Comparison of ENCODE assay signal across 9 mouse cellular contexts in genomic region chr9:54699087-54699344, GRCm38 (mm10). TPM values are rescaled to one million over a fixed set of nuclear protein-coding genes. Genes with fewer than 3 reads are reported as not detected.
DNase-seq lines count a peak whose midpoint lies in the region; ATAC-seq and TF ChIP-seq lines count a peak whose summit lies in the region.
"Had no signal": no experiment of that assay in that cellular context is flagged by ENCODE, and none has a peak within 500 bp of the region (broad histone marks: within the 10 kb centered on the region; RNA-seq: fewer than 3 reads in every experiment).

No protein-coding gene starts in this region.

- no peak for TF ChIP-seq CTCF in bone marrow macrophage, adult 2 months (IDR thresholded peaks at IDR 0.05; ENCODE audit: low read depth, low read length)

- peak overlapping the region; percentile 27 to 96; a peak in 3 of 4 replicates for H3K27ac ChIP-seq in heart, embryonic 14.5 days (replicated peaks in 1 of 2; ENCODE audit: control insufficient read depth in 1 of 2, insufficient read depth in 1 of 2, low read depth in 2 of 2, low read length in 2 of 2)
- H3K27ac ChIP-seq in bone marrow macrophage, adult 2 months (ENCODE audit: insufficient read depth, low read depth, low read length) = no peak overlapping the region
- H3K27ac ChIP-seq in hindbrain, embryonic 10.5 days = peak overlapping the region; percentile 84
- H3K27ac ChIP-seq in midbrain, embryonic 11.5 days (ENCODE audit: low read depth, low read length) = no peak overlapping the region

- WGBS in heart, embryonic 14.5 days = 10% methylated on average over 27 of the region's 27 CpGs
- 13% methylated on average over 27 of the region's 27 CpGs for WGBS in hindbrain, embryonic 10.5 days
- WGBS in midbrain, embryonic 11.5 days = 11% methylated on average over 27 of the region's 27 CpGs

- peak; percentile 45 for ATAC-seq in heart, embryonic 14.5 days (ENCODE audit: insufficient number of reproducible peaks, insufficient read depth, low FRiP score, low read depth)
- no peak; the same call in none of the 2 replicates for ATAC-seq in midbrain, embryonic 11.5 days (ENCODE audit: low FRiP score)

- H3K4me2 ChIP-seq in heart, embryonic 14.5 days (ENCODE audit: low read length) = peak overlapping the region; percentile 94
- peak overlapping the region; percentile 76 for H3K4me2 ChIP-seq in midbrain, embryonic 11.5 days

- no peaks in the 10 kb centered on the region for H3K9me3 ChIP-seq in heart, embryonic 14.5 days (ENCODE audit: control insufficient read depth, low read length)
- no peaks in the 10 kb centered on the region for H3K9me3 ChIP-seq in hindbrain, embryonic 10.5 days
- no peaks in the 10 kb centered on the region for H3K9me3 ChIP-seq in midbrain, embryonic 11.5 days (ENCODE audit: control insufficient read depth, low read length)

- H3K4me1 ChIP-seq in heart, embryonic 14.5 days (ENCODE audit: control insufficient read depth in 2 of 2, insufficient read depth in 2 of 2, low read length in 2 of 2) = peaks cover 15 to 37% of the 10 kb centered on the region in 2 experiments
- 0 out of 2 replicates have a peak, but pooled peaks cover 3% of the 10 kb centered on the region for H3K4me1 ChIP-seq in bone marrow macrophage, adult 2 months (ENCODE audit: control insufficient read depth, insufficient read depth, low read length)
- H3K4me1 ChIP-seq in hindbrain, embryonic 10.5 days (replicated peaks) = peaks cover 16% of the 10 kb centered on the region
- H3K4me1 ChIP-seq in midbrain, embryonic 11.5 days (ENCODE audit: control insufficient read depth, insufficient read depth, low read length) = no peaks in the 10 kb centered on the region

- no peak for DNase-seq in heart, adult 8-10 months (ENCODE audit: low spot score)
- no peak for DNase-seq in hindbrain, embryonic 10.5 days (ENCODE audit: low spot score)
- no peak for DNase-seq in midbrain, embryonic 11.5 days (ENCODE audit: low spot score, missing footprints)
- DNase-seq in right cerebral cortex, adult 2 months (ENCODE audit: low spot score in 2 of 2) = no peak
- DNase-seq in natural killer cell, adult 2 months (ENCODE audit: low spot score in 2 of 2) = no peak
- no peak for DNase-seq in spleen, adult 18-20 months

- peak overlapping the region; percentile 76 to 86 for H3K4me3 ChIP-seq in heart, embryonic 14.5 days (ENCODE audit: control insufficient read depth in 1 of 2, insufficient read depth in 1 of 2, low read depth in 1 of 2, low read length in 2 of 2)
- peak overlapping the region; percentile 60 for H3K4me3 ChIP-seq in bone marrow macrophage, adult 2 months (ENCODE audit: insufficient read depth, low read length)
- H3K4me3 ChIP-seq in hindbrain, embryonic 10.5 days = peak overlapping the region; percentile 74
- H3K4me3 ChIP-seq in midbrain, embryonic 11.5 days (ENCODE audit: low read depth, low read length) = peak overlapping the region; percentile 47

- H3K27me3 ChIP-seq in heart, embryonic 14.5 days (ENCODE audit: control insufficient read depth, insufficient read depth, low read length) = no peaks in the 10 kb centered on the region
- peaks cover 66% of the 10 kb centered on the region for H3K27me3 ChIP-seq in hindbrain, embryonic 10.5 days (ENCODE audit: insufficient read depth, poor library complexity, severe bottlenecking)
- H3K27me3 ChIP-seq in midbrain, embryonic 11.5 days (ENCODE audit: control insufficient read depth, insufficient read depth, low read length) = peaks cover 26% of the 10 kb centered on the region
- H3K27me3 ChIP-seq: Patski had no signal

- TF ChIP-seq POLR2A in bone marrow macrophage, adult 2 months (IDR thresholded peaks at IDR 0.05; ENCODE audit: borderline replicate concordance, low read depth, low read length) = no peak

- H3K9ac ChIP-seq in heart, embryonic 14.5 days (ENCODE audit: low read length) = peak overlapping the region; percentile 90
- peak overlapping the region; percentile 59 for H3K9ac ChIP-seq in midbrain, embryonic 11.5 days (ENCODE audit: low read length)

- no peaks in the 10 kb centered on the region for H3K36me3 ChIP-seq in heart, embryonic 14.5 days (ENCODE audit: control insufficient read depth, insufficient read depth, low read length)
- H3K36me3 ChIP-seq in hindbrain, embryonic 10.5 days = no peaks in the 10 kb centered on the region
- no peaks in the 10 kb centered on the region for H3K36me3 ChIP-seq in midbrain, embryonic 11.5 days (ENCODE audit: control insufficient read depth, insufficient read depth, low read length)

RNA-seq across cellular contexts. Expression of gene Dnaja4, which starts 0.3 kb away (rescaled TPM):
- polyA plus RNA-seq in heart, embryonic 14.5 days (2014; fragmentation: Nextera tagmentation; extraction: Ambion mirVana) = 29.0 and 30.1 TPM in 2 replicates
- 10 to 100 TPM; 84.6 to 97.9 (median 92.4) TPM for total RNA-seq in heart, adult 8-10 months (2022)
- polyA plus RNA-seq in bone marrow macrophage, adult 2 months (2012; ENCODE audit: insufficient read depth, insufficient read length, missing spikeins) = 0.19 and 0.27 TPM in 2 replicates
- polyA plus RNA-seq in hindbrain, embryonic 10.5 days (2016; fragmentation: Nextera tagmentation; extraction: Ambion mirVana) = 4.5 and 4.7 TPM in 2 replicates
- 4.0 and 4.7 TPM in 2 replicates for polyA plus RNA-seq in midbrain, embryonic 11.5 days (2014; fragmentation: Nextera tagmentation; extraction: Ambion mirVana)

RNA-seq across cellular contexts. Expression of gene Wdr61, which starts 35.3 kb away (rescaled TPM):
- 103 and 105 TPM in 2 replicates for polyA plus RNA-seq in heart, embryonic 14.5 days (2014; fragmentation: Nextera tagmentation; extraction: Ambion mirVana)
- 10 to 100 TPM; 27.3 to 32.4 (median 29.6) TPM for total RNA-seq in heart, adult 8-10 months (2022)
- 32.7 and 39.9 TPM in 2 replicates for polyA plus RNA-seq in bone marrow macrophage, adult 2 months (2012; ENCODE audit: insufficient read depth, insufficient read length, missing spikeins)
- polyA plus RNA-seq in hindbrain, embryonic 10.5 days (2016; fragmentation: Nextera tagmentation; extraction: Ambion mirVana) = 150 and 174 TPM in 2 replicates
- polyA plus RNA-seq in midbrain, embryonic 11.5 days (2014; fragmentation: Nextera tagmentation; extraction: Ambion mirVana) = 179 and 181 TPM in 2 replicates

RNA-seq across cellular contexts. Expression of gene Acsbg1, which starts 37.3 kb away (rescaled TPM):
- 0.07 TPM in 1 of 2 replicates, not detected in the other for polyA plus RNA-seq in heart, embryonic 14.5 days (2014; fragmentation: Nextera tagmentation; extraction: Ambion mirVana)
- total RNA-seq in heart, adult 8-10 months (2022) = under 1 TPM; 0.17 to 0.41 (median 0.22) TPM
- not detected in 2 replicates for polyA plus RNA-seq in bone marrow macrophage, adult 2 months (2012; ENCODE audit: insufficient read depth, insufficient read length, missing spikeins)
- polyA plus RNA-seq in hindbrain, embryonic 10.5 days (2016; fragmentation: Nextera tagmentation; extraction: Ambion mirVana) = 7.2 and 8.7 TPM in 2 replicates
- 9.9 and 11.0 TPM in 2 replicates for polyA plus RNA-seq in midbrain, embryonic 11.5 days (2014; fragmentation: Nextera tagmentation; extraction: Ambion mirVana)

Comparison
In these comparisons a context has a peak if more than half of its experiments do, and no peak if none do; other contexts are left out.
1. H3K27ac ChIP-seq: peak in heart, embryonic 14.5 days (2 of 2) and hindbrain, embryonic 10.5 days (single experiment); none in bone marrow macrophage, adult 2 months (single experiment) and midbrain, embryonic 11.5 days (single experiment).
2. Peak in every context shown above with its lines, with median percentiles within 50 percentile points of each other: H3K4me3 ChIP-seq.